Mouse (Mus musculus) midbrain, embryonic 10.5 days (tissue): Measurements from ENCODE around the gene Aldh1a2. TPM values are rescaled to one million over a fixed set of nuclear protein-coding genes. Genes with fewer than 3 reads are reported as not detected.
A peak's percentile ranks its signal among the peaks of the same experiment; 100 is the strongest.

Experiments used
- DNase-seq: peaks from one replicate; pipeline ENCODE4 v3.0.0-alpha.2; 2017; ENCODE audit warnings: low spot score
- H3K27ac ChIP-seq: fragments of 300-500 bp; sonication (generic); replicated peaks from 2 replicates; pipeline ENCODE4 v1.5.1; 2016; ENCODE audit warnings: mild to moderate bottlenecking
- H3K27me3 ChIP-seq: fragments of 300-500 bp; sonication (generic); 2 replicates; pipeline ENCODE4 v1.6.1; 2016; ENCODE audit warnings: low read depth, mild to moderate bottlenecking; ENCODE audit not compliant: poor library complexity, severe bottlenecking
- H3K36me3 ChIP-seq: fragments of 300-500 bp; sonication (generic); 2 replicates; pipeline ENCODE4 v1.6.1; 2016; ENCODE audit warnings: mild to moderate bottlenecking, moderate library complexity
- H3K4me1 ChIP-seq: fragments of 300-500 bp; sonication (generic); 2 replicates; pipeline ENCODE4 v1.6.1; 2016
- H3K4me3 ChIP-seq: fragments of 300-500 bp; sonication (generic); 2 replicates; pipeline ENCODE4 v1.5.1; 2016; ENCODE audit warnings: mild to moderate bottlenecking, moderate library complexity
- H3K9me3 ChIP-seq: fragments of 300-500 bp; sonication (generic); replicated peaks from 2 replicates; pipeline ENCODE4 v1.6.1; 2016; ENCODE audit warnings: mild to moderate bottlenecking
- WGBS: fragments of 180-500 bp; shearing (Covaris S2); methylation state at CpG from one replicate; pipeline ENCODE4 v1.1.7; 2016; 5-methylcytosine and 5-hydroxymethylcytosine counted together
- polyA plus RNA-seq: library from polyadenylated mRNA; unstranded; fragments of >200 nt; fragmentation: Nextera tagmentation; extraction: Ambion mirVana; gene quantifications from 2 replicates; pipeline ENCODE4 v1.2.1, GENCODE M21; 2016

The Aldh1a2 gene
- polyA plus RNA-seq, 1 experiment from 2014 or later, result 0.81 TPM

DNA sequence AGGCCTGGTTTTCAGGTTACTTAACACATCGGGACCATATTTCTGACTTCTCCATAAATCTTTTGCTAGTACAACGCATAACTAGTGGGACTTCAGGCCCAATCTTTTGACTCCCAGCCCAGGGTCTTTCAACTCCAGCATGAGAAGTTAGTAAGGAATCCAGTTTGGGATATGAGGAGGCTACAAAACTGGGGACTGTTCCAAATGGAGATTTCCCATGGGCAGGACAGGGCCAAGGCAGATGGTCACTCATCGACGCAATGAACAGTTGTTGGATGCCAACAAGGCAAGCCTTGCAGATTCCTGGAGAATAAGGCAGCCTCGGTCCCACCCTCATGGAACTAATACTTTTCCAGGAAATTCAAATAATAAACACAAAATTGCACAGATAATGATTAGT is 104.2 kb downstream of the Aldh1a2 start:
- Histone ChIP-seq H3K36me3 (no peaks in the 10 kb centered on the region), H3K9me3 (no peaks in the 10 kb centered on the region), H3K4me1 (0 out of 2 replicates have a peak, but pooled peaks cover 3% of the 10 kb centered on the region), H3K27ac (no peak overlapping the region), H3K4me3 (no peak overlapping the region), H3K27me3 (no peaks in the 10 kb centered on the region)
- DNase-seq, result no peak
- 93% methylated on average over 5 of the region's 5 CpGs for WGBS

- WGBS, result 47% methylated on average over 11 of the region's 11 CpGs
- Histone ChIP-seq H3K9me3 (no peaks in the 10 kb centered on the region), H3K27me3 (no peaks in the 10 kb centered on the region), H3K4me3 (no peak overlapping the region), H3K36me3 (no peaks in the 10 kb centered on the region), H3K27ac (no peak overlapping the region), H3K4me1 (0 out of 2 replicates have a peak, but pooled peaks cover 3% of the 10 kb centered on the region)
- DNase-seq, result peak; percentile 17
These were observed 104.9 kb downstream of the Aldh1a2 start for GRCm38 (mm10) chr9:71320246-71321155.

- Histone ChIP-seq H3K4me3 (no peak overlapping the region), H3K27ac (no peak overlapping the region)
These were observed 105.8 kb downstream of the Aldh1a2 start for GRCm38 (mm10) chr9:71321436-71321835.

DNA sequence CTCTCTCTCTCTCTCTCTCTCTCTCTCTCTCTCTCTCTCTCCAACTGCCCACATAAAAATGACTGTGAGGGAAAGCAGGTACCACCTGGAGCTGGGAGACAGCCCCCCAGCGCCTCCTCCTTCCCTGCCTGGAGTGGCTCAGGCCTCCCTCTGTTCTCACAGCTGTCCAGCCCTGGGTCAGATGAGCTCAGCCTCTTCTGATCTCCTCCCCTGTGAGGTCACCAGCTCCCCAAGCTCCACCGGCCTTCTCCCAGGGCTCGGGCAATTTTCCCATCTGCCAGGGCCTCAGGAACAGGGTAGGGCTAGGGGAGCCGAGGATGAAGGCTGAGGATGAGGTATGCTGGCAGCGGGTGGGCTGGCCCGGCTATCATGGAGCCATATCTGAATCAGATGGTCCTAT is 106.3 kb downstream of the Aldh1a2 start:
- Histone ChIP-seq H3K36me3 (no peaks in the 10 kb centered on the region), H3K4me3 (no peak overlapping the region), H3K9me3 (no peaks in the 10 kb centered on the region), H3K27ac (no peak overlapping the region), H3K27me3 (no peaks in the 10 kb centered on the region), H3K4me1 (0 out of 2 replicates have a peak, but pooled peaks cover 3% of the 10 kb centered on the region)
- no peak for DNase-seq
- WGBS, result 78% methylated on average over 6 of the region's 6 CpGs

More at GRCm38 (mm10) chr9:71321436-71321835, 105.8 kb downstream of the Aldh1a2 start:
- H3K9me3 ChIP-seq, result no peaks in the 10 kb centered on the region
- WGBS, result 86% methylated on average over 7 of the region's 7 CpGs
- H3K36me3 ChIP-seq, result no peaks in the 10 kb centered on the region
- DNase-seq, result no peak
- H3K4me1 ChIP-seq, result 0 out of 2 replicates have a peak, but pooled peaks cover 3% of the 10 kb centered on the region
- H3K27me3 ChIP-seq, result no peaks in the 10 kb centered on the region

DNA sequence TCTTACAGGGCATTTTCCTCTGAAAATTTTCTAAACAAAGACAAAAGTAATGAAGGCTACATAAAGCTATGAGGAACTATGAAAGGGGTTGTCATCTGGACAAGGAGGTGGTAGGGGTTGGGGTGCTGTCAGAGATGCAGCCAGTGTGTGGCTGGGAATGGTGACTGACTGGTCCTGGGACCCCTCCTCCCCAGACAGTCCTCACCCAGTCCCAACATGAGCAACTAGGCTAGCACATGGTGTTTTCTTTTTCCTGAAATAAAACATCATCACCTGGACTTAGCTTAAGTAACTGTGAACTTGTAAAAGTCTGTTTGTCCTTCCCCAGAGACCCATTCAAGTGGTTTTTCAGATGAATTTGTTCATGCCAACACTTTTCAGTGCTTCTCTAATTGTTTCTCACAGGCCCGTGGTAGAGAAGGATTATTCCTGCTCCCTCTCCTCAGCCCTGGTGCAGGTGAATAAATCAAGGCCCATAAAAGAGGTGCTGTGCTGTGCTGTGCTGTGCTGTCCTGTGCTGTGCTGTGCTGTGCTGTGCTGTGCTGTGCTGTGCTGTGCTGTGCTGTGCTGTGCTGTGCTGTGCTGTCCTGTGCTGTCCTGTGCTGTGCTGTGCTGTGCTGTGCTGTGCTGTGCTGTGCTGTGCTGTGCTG is 107.8 kb downstream of the Aldh1a2 start:
- WGBS, result 72% methylated on average over 1 of the region's 1 CpGs
- H3K4me3 ChIP-seq, result no peak overlapping the region
- no peaks in the 10 kb centered on the region for H3K36me3 ChIP-seq
- H3K4me1 ChIP-seq, result 0 out of 2 replicates have a peak, but pooled peaks cover 3% of the 10 kb centered on the region
- no peak for DNase-seq
- H3K9me3 ChIP-seq, result no peaks in the 10 kb centered on the region
- H3K27me3 ChIP-seq, result no peaks in the 10 kb centered on the region
- no peak overlapping the region for H3K27ac ChIP-seq

- Histone ChIP-seq H3K27me3 (no peaks in the 10 kb centered on the region), H3K36me3 (no peaks in the 10 kb centered on the region), H3K9me3 (no peaks in the 10 kb centered on the region), H3K4me1 (0 out of 2 replicates have a peak, but pooled peaks cover 3% of the 10 kb centered on the region), H3K4me3 (no peak overlapping the region), H3K27ac (no peak overlapping the region)
- WGBS, result 77% methylated on average over 5 of the region's 5 CpGs
- DNase-seq, result no peak
These were observed 108.5 kb downstream of the Aldh1a2 start for GRCm38 (mm10) chr9:71324060-71324459.

DNA sequence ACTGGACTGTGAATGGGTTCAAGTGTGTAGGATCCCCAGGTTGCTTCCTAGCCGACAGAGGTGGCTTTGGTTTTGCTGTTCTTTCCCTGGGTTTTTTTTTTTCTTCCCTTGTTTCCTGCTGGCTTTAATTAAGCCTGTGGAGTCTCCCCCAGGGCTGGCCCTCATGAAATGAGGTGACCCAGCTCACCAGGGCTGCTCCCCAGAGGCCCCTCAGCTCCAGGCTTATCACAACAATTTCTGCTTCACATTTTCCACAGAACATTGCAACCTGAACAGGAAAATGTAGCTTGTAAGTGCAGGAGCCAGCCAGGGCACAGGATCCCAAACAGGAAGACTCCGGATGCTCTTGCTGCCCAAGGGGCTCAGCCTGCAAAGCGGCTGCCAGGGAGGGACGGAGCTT is 110.7 kb downstream of the Aldh1a2 start:
- no peaks in the 10 kb centered on the region for H3K27me3 ChIP-seq
- no peaks in the 10 kb centered on the region for H3K9me3 ChIP-seq
- 76% methylated on average over 4 of the region's 4 CpGs for WGBS
- no peak for DNase-seq
- 0 out of 2 replicates have a peak, but pooled peaks cover 3% of the 10 kb centered on the region for H3K4me1 ChIP-seq
- H3K27ac ChIP-seq, result no peak overlapping the region
- no peak overlapping the region for H3K4me3 ChIP-seq
- H3K36me3 ChIP-seq, result no peaks in the 10 kb centered on the region

GRCm38 (mm10) chr9:71331661-71332060 is 116.1 kb downstream of the Aldh1a2 start:
- H3K4me3 ChIP-seq, result no peak overlapping the region
- no peaks in the 10 kb centered on the region for H3K36me3 ChIP-seq
- H3K27me3 ChIP-seq, result no peaks in the 10 kb centered on the region
- no peak overlapping the region for H3K27ac ChIP-seq
- 77% methylated on average over 3 of the region's 3 CpGs for WGBS
- no peak for DNase-seq
- no peaks in the 10 kb centered on the region for H3K4me1 ChIP-seq
- H3K9me3 ChIP-seq, result no peaks in the 10 kb centered on the region

DNA sequence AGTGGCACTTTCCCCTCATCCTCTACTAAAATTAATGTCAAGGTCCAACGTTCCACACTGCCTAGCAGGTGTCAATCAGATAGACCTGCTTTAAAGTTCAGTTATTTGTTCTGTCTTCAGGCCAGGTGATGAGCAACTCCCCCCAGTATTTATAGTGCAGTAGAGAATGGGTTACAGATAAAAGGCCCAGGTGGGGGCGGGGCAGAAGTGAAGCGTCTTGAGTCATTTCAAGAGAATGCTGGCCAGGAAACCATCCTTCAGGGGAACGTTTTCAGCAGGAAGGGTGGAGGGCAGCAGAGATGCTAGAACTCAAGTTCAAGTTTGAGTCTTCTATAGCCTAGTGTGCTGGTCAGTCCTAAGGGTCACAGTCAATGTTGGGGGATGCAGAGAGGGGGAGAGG is 121.1 kb downstream of the Aldh1a2 start:
- H3K4me3 ChIP-seq, result no peak overlapping the region
- no peaks in the 10 kb centered on the region for H3K4me1 ChIP-seq
- no peaks in the 10 kb centered on the region for H3K36me3 ChIP-seq
- WGBS, result 73% methylated on average over 4 of the region's 4 CpGs
- H3K9me3 ChIP-seq, result no peaks in the 10 kb centered on the region
- no peak overlapping the region for H3K27ac ChIP-seq
- DNase-seq, result no peak
- H3K27me3 ChIP-seq, result no peaks in the 10 kb centered on the region

DNA sequence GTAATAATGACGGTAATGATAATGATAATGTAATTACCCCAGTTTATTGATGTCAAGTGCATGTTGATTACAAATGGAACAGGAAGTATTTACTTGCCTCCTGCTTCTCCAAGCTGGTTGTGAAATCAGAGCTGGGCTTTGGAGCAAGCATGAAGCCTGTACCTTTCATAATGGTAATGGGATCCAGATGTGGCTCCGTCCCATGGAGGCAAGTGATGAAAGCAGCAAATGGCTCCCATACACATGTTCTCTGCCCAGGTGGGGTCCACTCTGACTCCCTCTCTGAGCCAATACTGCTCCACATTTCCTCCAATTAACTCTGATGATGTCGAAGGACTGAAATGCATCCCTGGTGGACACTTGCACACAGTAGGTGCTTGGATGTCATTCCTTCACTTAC is 121.8 kb downstream of the Aldh1a2 start:
- 73% methylated on average over 3 of the region's 3 CpGs for WGBS
- DNase-seq, result no peak
- Histone ChIP-seq H3K9me3 (no peaks in the 10 kb centered on the region), H3K27ac (no peak overlapping the region), H3K4me1 (no peaks in the 10 kb centered on the region), H3K4me3 (no peak overlapping the region), H3K36me3 (no peaks in the 10 kb centered on the region), H3K27me3 (no peaks in the 10 kb centered on the region)

DNA sequence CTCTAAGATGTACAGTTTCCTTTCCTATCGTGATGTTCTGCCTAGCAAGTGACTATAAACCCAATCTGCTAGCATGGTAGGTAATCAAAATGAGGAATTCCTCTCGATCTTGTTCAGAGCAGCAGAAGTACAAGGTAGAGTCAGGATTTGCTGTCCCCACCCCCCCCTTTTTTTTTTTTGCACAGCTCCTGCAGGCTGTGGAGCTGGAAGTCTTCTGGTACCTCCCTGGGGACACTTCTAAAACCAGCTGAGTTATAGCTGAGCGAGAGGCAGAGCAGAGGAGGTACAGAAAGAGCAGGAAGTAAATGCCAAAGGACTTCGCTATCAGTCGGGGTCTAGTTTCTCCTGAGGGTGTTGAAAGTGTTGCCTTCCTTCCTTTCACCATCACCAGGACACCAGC is 124.5 kb downstream of the Aldh1a2 start:
- WGBS, result 80% methylated on average over 5 of the region's 5 CpGs
- Histone ChIP-seq H3K4me1 (no peaks in the 10 kb centered on the region), H3K27ac (no peak overlapping the region), H3K4me3 (no peak overlapping the region), H3K36me3 (no peaks in the 10 kb centered on the region), H3K9me3 (no peaks in the 10 kb centered on the region), H3K27me3 (no peaks in the 10 kb centered on the region)
- DNase-seq, result no peak
